Mouse (Mus musculus) Muller cell, postnatal 12 days (primary cell): ENCODE measurements around the gene Lama5.
A peak's percentile ranks its signal among the peaks of the same experiment; 100 is the strongest.

Experiments
- DNase-seq: peaks from one replicate; pipeline ENCODE4 v3.0.0-alpha.2; 2015; ENCODE audit errors: inconsistent ontology term

The Lama5 gene

DNA sequence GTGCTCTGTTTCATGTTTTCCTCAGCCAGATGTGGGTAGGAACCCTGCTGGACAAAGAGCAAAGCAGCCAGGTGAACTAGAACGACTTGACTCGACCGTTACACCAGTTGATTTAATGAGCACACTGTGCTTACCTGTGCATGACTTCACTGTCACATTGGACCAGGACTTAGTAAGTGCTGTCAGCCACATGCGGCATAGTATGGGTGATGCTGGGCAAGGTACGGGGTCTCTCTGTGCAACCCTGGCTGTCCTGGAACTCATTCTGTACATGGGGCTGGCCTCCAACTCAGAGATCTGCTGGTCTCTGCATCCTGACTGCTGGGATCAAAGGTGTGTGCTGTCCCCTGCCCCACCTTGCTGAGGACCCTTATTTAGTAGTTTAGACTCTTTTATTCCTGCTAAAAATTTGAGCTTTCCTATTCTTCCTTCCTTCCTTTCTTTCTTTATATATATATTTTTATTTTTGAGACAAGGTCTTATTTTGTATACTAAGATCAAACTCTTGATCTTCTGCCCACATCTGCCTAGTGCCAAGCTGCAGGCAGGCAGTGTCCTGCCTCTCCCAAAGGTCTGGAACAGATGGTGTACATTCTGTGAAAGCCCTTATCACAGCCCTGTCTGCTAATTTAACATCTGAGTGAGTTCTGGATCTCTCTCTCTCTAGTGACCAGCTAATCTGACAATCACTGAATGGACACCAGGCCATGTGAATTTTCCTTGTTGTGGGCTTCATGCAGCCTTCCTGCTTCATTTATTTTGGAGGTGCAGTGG, 29.0 kb upstream of the Lama5 start:
- no peak for DNase-seq

DNA sequence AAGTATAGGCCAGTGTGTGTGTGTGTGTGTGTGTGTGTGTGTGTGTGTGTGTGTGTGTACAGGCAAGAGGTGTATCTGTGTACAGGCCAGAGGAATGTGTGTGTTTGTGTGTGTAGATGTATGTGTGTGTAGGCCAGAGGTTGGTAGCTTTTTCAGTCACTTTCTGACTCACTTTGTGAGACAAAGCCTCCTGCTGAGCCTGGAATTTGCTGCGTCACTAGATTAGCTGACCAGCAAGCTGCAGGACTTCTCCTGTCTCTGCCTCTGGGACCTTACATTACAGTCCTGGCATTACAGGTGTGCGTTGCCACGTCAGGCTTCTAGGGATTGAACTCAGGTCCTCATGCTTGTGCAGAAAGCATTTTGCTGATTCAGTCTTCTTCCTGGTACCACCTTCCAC, 26.2 kb upstream of the Lama5 start:
- DNase-seq = peak; percentile 74

DNA sequence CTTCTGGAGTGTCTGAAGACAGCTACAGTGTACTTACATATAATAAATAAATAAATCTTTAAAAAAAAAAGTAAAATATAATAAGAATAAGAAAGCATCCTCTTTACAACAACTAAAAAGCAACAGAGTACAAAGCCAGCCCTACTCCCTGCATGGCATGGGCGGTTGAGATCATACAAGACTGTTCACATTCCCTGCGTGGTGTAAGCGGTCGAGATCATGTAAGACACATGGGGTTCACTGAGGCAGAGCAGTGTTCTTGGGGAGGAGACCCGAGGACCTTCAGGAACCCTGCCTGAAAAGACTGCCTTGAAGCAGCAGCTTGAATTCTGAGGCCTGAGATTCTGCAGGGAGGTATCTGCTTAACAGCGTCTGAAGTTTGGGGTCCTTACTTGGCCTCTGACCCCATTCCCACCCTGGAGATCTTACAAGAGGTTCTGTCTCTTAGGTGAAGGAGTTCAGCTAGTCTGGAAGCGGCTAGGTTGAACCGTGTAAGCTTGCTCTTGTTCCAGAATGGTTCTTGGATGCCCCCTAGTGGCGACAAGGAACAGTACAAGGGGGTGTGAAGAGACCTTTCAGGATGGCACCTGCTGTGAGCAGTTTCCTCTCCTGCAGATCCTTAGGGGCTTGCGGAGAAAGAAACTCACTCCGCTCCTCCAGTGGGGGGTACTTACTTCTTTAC, 25.4 kb upstream of the Lama5 start:
- DNase-seq = peak; percentile 83

DNA sequence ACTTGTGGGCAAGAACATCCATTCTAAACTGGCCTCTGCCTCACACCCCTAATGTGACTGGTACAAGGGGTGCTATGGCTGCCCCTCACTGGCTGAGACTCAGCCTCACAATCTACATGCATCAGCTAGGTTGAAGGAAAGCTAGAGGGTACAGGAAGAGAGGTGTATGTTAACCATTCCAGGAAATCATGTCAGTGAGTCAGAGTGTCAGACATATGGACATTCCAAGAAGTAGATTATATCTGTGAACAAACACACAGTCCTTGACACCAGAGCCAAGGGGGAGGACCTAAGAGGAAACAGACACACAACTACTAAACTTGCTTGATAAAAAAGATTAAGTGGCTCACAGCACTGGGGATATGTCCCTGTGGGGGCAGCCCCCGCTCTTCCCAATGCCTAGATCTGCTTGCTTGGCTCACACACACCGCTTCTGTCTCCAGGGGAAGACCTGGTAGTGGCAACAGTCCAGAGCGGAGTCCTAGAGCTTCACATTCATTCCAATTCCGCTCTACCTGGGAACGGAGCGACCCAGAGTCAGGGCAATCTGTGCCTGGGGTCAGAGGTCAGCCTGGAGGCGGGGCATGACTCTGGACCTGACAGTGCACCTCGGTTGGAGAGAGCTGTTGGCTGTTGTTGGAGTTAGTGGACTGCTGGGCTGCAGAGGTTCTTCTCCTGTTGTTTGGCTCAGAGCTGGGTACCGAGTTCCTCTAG, 23.4 kb upstream of the Lama5 start:
- no peak for DNase-seq

DNA sequence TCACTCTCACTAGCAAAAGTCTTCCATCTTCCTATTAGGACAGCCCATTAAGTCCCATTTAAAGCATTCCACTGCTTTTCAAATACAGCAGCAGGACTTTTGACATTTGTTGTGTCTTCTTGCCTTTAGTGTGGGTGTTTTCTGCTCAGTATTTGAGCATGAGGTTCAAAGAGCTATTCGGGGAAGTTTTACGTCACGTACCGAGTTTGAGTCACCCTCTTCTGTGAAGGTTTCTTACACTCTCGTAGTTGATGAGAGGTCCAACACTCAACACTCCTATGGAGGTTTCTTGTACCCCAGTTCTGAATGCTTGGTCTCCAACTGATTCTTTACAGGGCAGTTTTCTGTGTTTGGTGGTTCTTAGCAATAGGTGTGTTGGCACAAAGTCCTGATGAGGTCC, 22.3 kb upstream of the Lama5 start:
- no peak for DNase-seq

DNA sequence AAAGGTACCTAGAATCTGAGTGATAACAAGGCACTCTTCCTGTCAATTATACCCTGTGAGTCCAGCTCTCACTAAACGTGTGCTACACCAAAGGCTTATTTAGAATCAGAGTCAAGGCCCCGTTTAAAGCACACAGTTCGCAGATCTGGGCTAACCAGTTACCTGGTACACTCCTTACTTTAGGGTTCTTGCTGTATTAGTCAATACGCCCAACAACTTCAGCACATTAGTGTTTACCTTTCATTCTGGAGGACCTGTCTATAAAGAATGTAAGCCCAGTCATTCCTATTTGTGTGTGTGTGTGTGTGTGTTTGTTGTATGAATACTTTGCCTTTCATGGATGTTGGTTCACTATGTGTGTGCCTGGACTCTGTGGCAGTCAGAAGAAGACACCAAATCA, 17.4 kb upstream of the Lama5 start:
- DNase-seq = no peak

DNA sequence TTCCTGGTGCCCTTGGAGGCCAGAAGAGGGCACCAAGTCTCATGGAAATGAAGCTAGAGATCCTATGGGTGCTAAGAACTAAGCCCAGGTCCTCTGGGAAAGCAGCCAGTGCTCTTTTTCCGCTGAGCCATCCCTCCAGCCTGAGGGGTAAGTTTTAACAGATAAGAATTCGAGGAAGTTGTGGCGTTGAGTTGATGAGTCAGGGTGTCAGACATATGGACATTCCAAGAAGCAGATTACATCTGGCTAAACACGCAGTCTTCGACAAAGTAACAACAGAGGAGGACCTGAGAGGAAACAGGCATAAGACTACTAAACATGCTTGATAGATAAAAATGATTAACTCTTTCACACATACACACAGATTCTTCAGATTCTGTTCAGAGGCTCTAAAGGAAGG, 12.9 kb upstream of the Lama5 start:
- no peak for DNase-seq

DNA sequence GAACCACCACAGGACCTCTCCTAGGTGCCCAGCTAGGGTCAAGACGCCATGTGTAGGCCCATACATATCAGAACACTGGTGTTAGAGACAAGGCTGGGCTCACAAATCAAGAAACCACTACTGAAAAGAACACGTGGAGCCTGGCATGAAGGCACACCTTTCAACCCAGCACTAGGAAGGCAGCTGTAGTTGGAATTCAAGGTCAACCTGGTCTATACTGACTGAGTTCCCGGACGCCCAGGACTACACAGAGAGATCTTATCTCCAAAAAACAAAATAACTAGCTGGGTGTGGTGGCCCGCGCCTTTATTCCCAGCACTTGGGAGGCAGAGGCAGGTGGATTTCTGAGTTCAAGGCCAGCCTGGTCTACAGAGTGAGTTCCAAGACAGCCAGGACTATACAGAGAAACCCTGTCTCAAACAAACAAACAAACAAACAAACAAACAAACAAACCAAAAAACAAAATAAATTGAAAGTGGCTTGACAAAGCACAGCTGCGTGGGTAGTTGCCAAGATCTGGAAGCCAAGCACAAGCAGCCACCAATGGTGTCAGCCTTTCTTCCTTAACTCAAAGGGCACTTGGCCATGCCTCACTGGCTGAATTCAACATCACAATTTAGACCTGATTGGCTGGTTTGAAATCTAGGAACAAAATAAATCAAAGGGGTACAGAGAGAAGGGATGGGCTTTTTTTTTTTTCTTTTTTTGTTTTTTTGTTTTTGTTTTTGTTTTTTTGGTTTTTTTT, 12.1 kb upstream of the Lama5 start:
- no peak for DNase-seq

DNA sequence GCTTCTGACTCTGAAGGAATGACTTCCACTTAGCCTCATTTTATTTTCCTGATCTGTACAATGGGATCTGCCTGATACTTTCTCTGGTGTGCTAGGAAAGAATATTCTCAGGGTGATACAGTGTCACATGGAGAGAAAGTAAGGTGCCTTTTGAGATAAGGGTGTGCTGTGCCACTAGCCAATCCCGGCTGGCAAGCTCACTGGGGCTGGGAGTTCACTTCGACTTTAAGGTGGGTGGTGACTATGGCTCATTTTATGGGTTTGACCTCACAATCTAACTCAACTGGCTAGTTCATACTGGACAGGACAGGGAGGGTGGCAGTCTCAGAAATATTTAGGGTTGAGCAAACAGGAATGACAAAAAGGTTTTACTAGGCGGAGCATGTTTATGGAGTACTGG, 11.3 kb upstream of the Lama5 start:
- no peak for DNase-seq

DNA sequence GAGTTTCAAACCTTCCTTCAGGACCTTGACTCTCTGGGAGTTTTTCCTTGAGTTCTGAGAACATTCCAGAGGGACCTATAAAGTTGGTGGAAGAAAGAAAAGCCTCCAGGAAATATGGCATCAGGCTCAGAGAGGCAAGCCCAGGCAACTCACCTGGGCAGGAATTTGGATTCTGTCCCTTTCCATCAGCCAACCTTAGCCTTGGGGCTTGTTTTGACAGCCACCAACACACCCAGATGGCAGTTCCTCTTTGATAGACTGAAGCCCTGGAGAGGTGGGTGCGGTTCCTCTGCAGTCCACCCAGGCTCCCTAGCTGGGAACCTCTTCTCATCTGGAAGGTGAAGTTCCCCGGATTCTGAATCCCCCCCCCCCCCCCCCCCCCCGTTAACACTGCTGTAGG, 10.8 kb upstream of the Lama5 start:
- DNase-seq = no peak

DNA sequence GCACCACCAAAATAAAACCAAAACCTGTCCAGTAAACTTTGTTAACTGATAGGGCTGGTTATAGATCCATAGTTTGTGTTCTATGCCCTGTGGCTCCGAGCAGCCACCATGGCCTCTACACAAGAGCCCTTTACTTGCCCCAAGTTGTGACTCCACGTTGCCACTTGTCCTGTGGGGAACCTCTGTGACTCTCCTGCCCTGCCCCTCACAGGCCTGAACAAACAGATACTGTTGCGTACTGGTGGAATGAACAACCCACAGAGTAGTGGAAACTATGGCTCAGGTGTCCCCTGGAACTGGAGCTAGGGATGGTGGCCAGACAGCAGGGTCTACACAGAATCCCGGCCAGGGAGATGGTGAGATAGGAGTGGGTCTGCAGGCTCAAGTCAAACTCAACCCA, 10.1 kb upstream of the Lama5 start:
- no peak for DNase-seq

DNA sequence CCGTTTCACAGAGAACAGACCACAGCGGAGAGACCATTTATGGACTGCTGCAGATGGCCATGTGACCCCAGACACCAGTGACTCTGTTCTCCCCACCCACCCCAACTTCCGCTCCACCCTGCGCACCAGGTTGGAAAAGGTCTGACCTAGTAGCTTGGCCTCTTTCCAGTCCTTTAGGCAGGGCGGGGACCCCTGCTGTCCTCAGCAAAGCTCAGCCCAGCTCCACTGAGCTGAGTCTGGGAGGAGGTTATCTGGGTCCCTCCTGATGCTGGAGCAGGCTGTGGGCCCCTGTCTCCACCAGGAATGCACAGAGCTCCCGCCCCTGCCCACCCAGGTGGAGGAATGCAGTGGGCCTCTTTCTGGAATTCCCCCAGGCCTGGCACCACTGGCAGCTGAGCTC, 9.3 kb upstream of the Lama5 start:
- DNase-seq = peak; percentile 82

DNA sequence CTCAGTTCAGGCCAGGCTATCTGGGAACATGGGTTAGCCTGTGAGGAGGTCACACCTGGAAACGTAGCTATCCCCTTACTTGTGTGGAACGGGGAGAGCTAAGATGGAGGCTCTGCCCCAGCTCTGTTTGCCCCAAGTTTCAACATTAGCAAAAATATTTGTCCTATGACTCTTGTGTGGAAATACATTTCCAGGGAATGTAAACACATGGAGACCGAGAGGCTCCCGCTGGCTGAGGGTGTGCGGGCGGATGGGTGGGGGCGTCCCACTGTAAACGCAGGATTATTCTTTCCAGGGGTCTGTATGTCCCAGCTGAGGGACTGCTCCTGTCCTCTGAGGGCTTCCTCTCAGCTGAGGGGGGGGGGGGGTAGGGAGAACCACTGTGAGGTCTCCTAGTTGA, 8.7 kb upstream of the Lama5 start:
- DNase-seq = no peak

DNA sequence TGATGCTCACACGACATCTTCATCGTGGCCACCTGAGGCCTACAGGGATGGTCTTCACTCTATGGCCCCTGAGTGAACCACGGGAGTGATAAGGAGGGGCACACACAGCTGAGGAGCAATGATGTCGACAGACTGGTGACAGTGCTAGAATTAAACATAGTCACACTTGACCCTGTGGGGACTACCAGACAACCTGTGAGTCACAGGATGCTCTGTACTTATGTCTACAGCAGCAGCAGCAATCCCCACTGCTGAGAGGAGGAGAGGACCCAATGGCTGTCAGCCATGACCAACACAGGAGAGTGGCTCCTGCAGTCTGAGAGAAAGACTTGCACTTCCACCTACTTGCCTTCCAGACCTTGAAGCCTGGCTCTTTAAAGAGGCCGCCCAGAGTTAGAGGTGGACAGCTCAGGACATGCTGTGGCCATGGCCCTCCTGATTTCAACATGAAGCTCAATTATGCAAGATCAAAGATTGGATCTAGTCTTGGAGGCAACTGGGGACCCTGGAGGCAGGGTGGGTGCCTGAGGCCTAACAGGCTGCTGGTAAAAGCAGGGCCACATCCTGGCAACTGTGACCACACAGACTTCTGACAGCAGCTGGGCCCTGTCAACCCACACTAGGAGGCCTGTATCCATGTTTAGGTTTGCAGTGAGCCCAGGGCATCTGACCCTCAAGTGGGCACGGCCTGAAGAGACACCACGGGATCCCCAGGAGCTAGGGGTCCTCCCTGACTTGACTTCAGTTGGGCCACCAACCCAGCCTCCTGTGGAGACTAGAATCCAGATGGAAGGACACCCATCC, 7.6 kb upstream of the Lama5 start:
- DNase-seq = no peak

DNA sequence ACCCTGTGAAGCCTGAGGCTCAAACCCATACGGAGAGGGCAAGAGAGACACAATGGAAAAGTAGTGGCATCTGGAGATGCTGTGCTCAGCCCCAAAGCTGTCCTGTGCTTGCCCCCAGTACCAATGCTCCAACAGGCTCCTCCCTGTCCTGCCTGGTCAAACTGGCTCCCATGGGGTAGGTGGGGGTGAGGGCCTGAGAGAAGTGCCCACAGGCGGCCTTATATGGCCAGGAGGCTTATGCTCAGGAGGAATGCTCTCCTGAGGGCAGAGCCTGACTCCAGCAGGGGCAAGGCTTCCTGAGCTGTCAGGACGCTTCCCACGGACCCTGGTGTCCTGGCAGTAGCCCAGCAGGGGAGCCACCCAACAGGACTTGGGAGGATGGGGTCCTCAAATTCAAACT, 4.8 kb upstream of the Lama5 start:
- peak; percentile 52 for DNase-seq

DNA sequence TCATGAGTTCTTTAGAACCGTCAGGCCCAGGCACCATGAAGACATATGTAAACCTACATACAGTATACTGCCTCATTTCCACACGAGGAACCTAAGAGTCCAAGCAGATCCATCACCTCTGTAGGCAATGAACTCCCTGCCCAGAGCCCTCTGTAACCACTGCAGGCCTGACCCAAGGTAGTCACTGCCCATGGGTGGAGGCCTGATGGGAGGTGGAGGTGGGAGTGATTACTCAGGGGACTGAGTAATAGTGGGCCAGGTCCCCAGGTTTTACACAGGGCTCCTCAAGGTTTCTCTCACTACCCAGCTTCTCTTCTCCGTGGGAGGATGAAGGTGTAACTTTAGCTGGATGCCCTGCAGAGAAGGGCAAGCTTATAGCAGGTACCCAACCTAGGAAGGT, 3.5 kb upstream of the Lama5 start:
- DNase-seq = no peak

DNA sequence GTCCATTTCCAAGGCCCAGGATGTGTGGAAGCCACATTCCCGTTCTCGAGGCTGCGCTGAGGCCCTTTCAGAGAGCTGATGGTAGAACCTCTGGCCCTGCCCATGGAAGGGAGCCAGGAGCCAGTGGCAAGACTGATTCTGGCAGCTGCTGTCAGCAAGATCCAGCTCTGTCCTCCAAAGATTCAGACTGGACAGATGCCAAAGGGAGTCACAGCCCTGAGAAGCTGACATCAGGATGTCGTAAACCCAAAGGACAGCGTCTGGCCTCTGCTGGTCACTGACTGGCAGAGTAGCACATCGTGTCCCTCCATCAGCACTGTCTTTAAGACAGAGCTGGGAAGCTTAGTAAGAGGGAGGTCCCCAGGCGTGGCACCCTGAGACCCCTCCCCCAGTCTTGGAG, 2.9 kb upstream of the Lama5 start:
- peak; percentile 61 for DNase-seq

DNA sequence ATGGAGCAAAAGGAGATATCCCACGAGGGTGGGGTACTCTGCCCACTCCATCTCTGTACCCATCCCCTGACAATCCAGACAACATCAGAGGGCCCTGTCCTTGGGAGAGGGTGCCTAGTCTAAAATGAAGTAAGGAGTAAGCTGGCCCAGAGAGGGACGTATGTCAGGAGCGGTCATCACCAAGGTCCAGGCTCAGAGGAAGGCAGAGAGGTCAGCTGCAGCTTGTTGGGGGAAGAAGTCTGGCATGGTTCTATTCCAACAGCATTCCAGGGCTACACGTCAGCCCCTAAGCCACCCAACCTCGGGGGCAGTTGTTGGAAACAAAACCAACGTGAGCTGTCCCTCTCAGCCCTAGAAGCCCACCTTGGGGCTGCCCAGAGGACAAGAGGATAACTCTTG, 2.4 kb upstream of the Lama5 start:
- no peak for DNase-seq

DNA sequence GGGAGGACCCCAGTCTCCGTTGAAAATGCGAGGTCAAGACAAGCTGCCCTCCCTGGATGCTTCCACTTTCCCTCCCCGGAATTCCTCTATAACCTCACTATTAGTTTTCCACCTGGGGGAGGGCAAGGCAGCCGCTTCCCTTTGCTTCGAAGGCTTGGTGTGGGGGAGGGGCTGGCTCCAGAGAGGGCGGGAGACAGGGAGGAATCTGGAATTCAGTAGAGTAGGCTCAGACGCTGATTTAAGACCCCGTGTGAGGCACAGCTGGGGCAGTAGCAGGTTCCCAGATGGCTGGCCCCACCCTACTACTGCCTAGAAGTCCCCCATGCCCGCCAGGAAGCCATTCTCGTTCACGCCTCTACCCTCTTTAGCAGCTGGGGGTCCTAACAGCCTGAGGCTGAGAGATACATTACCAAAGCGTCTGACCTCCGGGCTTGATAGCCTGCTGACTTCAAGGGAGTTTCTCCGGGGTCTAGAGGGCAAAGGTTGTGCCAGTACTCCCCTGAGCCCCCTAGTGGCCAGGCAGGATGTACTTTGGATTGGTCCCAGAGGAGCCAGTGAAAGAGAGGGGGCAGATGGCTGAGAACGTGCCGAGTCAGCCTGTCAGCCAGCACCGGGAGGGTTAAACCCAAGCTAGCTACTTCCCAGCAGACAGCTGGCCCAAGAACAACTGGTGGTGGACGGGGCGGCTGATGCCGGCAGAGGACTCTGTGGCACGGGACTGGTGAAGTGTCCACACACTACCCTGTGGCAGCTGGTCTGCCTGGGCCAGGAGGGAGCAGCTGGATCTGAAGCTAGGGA, 1.8 kb upstream of the Lama5 start:
- DNase-seq = no peak

DNA sequence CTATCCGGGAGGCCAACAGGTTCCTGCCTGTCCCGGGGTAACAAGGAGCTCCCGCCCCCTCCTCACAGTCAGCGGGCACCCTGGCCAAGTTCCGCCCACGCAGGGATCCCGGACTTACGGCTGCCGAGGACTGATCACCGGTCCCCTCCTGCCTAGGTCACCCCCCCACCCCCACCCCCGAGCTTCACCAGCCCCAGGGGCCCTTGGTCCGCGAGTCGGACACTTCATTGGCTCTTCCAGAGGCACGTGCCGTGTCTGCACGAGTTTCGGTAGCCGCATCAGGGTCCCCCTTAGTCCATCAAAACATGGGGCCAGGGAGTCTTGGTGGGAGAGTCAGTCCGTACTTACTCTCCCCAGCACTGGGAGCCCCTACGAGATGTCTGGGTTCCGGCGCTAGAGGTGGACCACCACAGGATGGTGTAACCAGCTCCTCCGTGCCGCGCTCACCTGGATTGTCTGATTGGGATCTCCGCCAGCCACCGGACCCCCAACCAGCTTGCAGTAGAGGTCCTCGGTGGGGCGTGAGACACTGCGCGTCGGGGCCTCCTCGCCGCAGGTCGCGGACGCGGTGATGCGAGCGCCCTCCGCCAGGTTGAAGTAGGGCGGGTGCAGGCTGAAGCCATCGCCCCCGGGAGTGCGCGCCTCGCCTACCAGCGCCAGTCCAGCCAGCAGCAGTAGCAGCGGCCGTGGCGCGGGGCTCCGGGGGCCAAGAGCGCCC, 456 bp downstream of the Lama5 start:
- peak; percentile 71 for DNase-seq
